Mouse (Mus musculus) retina, adult 2 months (tissue): ENCODE results near the gene Pex14.

Experiments
- DNase-seq: peaks from one replicate; pipeline ENCODE4 v3.0.0-alpha.2; 2012; ENCODE audit warnings: low read depth, low spot score

Pex14 gene

GRCm38 (mm10) chr4:148922221-148922700 lies 177.4 kb downstream of the Pex14 start:
- no peak for DNase-seq

- no peak for DNase-seq
These were observed 179.1 kb downstream of the Pex14 start for GRCm38 (mm10) chr4:148920610-148921009.

GRCm38 (mm10) chr4:148918707-148919447 lies 180.8 kb downstream of the Pex14 start:
- no peak for DNase-seq

- peak; percentile 66 for DNase-seq
These were observed 183.8 kb downstream of the Pex14 start for GRCm38 (mm10) chr4:148915849-148916248.

GRCm38 (mm10) chr4:148914863-148915622 lies 184.6 kb downstream of the Pex14 start:
- DNase-seq = peak; percentile 91

GRCm38 (mm10) chr4:148912826-148913590 lies 186.7 kb downstream of the Pex14 start:
- no peak for DNase-seq

GRCm38 (mm10) chr4:148912134-148912533 lies 187.5 kb downstream of the Pex14 start:
- no peak for DNase-seq
